Mouse (Mus musculus) MEL (cell line): ENCODE data around the gene Zdhhc21. TPM values are rescaled to one million over a fixed set of nuclear protein-coding genes. Genes with fewer than 3 reads are reported as not detected.

Experiments
- DNase-seq: peaks from one replicate; pipeline ENCODE4 v3.0.0; 2011; ENCODE audit warnings: low read depth, low spot score
- H3K27ac ChIP-seq: 2 replicates; pipeline ENCODE4 v1.5.1; 2012; ENCODE audit warnings: low read depth, mild to moderate bottlenecking, control low read depth, low read length, moderate library complexity; ENCODE audit not compliant: control insufficient read depth
- H3K27me3 ChIP-seq, 2 experiments: fragments of 150-350 bp in 1 of 2; sonication (generic) in 1 of 2; 2 replicates each; pipeline ENCODE4 v1.6.1; 2012; ENCODE audit warnings: low read length in 2 of 2, mild to moderate bottlenecking in 2 of 2, improper control_type of control experiment in 1 of 2, moderate library complexity in 1 of 2; ENCODE audit not compliant: insufficient read depth in 2 of 2, control insufficient read depth in 1 of 2
- H3K36me3 ChIP-seq, 2 experiments: 2 replicates each; pipeline ENCODE4 v1.6.1; 2012 to 2014; ENCODE audit warnings: low read length in 2 of 2, improper control_type of control experiment in 1 of 2, inconsistent platforms in 1 of 2, mild to moderate bottlenecking in 1 of 2; ENCODE audit not compliant: insufficient read depth in 2 of 2, control insufficient read depth in 1 of 2
- H3K4me1 ChIP-seq, 2 experiments: fragments of 150-350 bp in 1 of 2; sonication (generic) in 1 of 2; 2 replicates each; pipeline ENCODE4 v1.6.1; 2012; ENCODE audit warnings: low read length in 2 of 2, improper control_type of control experiment in 1 of 2, mild to moderate bottlenecking in 1 of 2; ENCODE audit not compliant: insufficient read depth in 2 of 2, control insufficient read depth in 1 of 2
- H3K4me3 ChIP-seq, 2 experiments: fragments of 150-350 bp in 1 of 2; sonication (generic) in 1 of 2; 2 replicates each; pipeline ENCODE4 v1.5.1; 2012; ENCODE audit warnings: low read depth in 2 of 2, low read length in 2 of 2, mild to moderate bottlenecking in 2 of 2, moderate library complexity in 2 of 2, control low read depth in 1 of 2, improper control_type of control experiment in 1 of 2; ENCODE audit not compliant: control insufficient read depth in 1 of 2, insufficient read depth in 1 of 2
- H3K79me2 ChIP-seq: 2 replicates; pipeline ENCODE4 v1.6.1; 2012; ENCODE audit warnings: mild to moderate bottlenecking, low read length, moderate library complexity; ENCODE audit not compliant: control insufficient read depth, poor library complexity, insufficient read depth
- H3K9ac ChIP-seq: 2 replicates; pipeline ENCODE4 v1.6.1; 2012; ENCODE audit warnings: low read depth, mild to moderate bottlenecking, control low read depth, low read length, moderate library complexity; ENCODE audit not compliant: control insufficient read depth, poor library complexity, severe bottlenecking
- H3K9me3 ChIP-seq: fragments of 150-350 bp; sonication (generic); replicated peaks from 2 replicates; pipeline ENCODE4 v1.6.1; 2012; ENCODE audit warnings: mild to moderate bottlenecking, low read length, improper control_type of control experiment, moderate library complexity; ENCODE audit not compliant: insufficient read depth
- BHLHE40 ChIP-seq: IDR thresholded peaks from 2 replicates; pipeline ENCODE4 v1.6.1; 2012; ENCODE audit warnings: low read depth, mild to moderate bottlenecking, inconsistent platforms, low read length, improper control_type of control experiment, borderline replicate concordance
- CHD2 ChIP-seq: IDR thresholded peaks from 2 replicates; pipeline ENCODE4 v1.6.1; 2011; ENCODE audit warnings: low read length, improper control_type of control experiment
- E2F4 ChIP-seq: IDR thresholded peaks from 2 replicates; pipeline ENCODE4 v1.6.1; 2011; ENCODE audit warnings: low read depth, low read length, improper control_type of control experiment, borderline replicate concordance
- EP300 ChIP-seq, 2 experiments: IDR thresholded peaks; 2 replicates each; pipeline ENCODE4 v1.6.1; 2011; ENCODE audit warnings: improper control_type of control experiment in 2 of 2, low read length in 2 of 2, low read depth in 1 of 2, mild to moderate bottlenecking in 1 of 2
- ETS1 ChIP-seq: IDR thresholded peaks from 2 replicates; pipeline ENCODE4 v1.6.1; 2012; ENCODE audit warnings: low read depth, mild to moderate bottlenecking, inconsistent platforms, low read length, improper control_type of control experiment, moderate library complexity
- GABPA ChIP-seq: IDR thresholded peaks from 2 replicates; pipeline ENCODE4 v1.6.1; 2012; ENCODE audit warnings: low read depth, mild to moderate bottlenecking, inconsistent platforms, low read length, improper control_type of control experiment, moderate library complexity
- GATA1 ChIP-seq: IDR thresholded peaks from 2 replicates; pipeline ENCODE4 v1.6.1; 2011; ENCODE audit warnings: low read depth, low read length, improper control_type of control experiment
- HCFC1 ChIP-seq: IDR thresholded peaks from 2 replicates; pipeline ENCODE4 v1.6.1; 2012; ENCODE audit warnings: low read depth, mild to moderate bottlenecking, inconsistent platforms, low read length, improper control_type of control experiment, moderate library complexity
- KAT2A ChIP-seq: conservative IDR thresholded peaks from 2 replicates; pipeline ENCODE4 v1.6.1; 2012; ENCODE audit warnings: low read depth, low read length, improper control_type of control experiment, inconsistent platforms
- MAX ChIP-seq: IDR thresholded peaks from 2 replicates; pipeline ENCODE4 v1.6.1; 2011; ENCODE audit warnings: low read length, improper control_type of control experiment
- MYB ChIP-seq: IDR thresholded peaks from 2 replicates; pipeline ENCODE4 v1.6.1; 2011; ENCODE audit warnings: mild to moderate bottlenecking, low read depth, low read length, improper control_type of control experiment
- MYC ChIP-seq: IDR thresholded peaks from 2 replicates; pipeline ENCODE4 v1.6.1; 2011; ENCODE audit warnings: low read depth, mild to moderate bottlenecking, low read length, improper control_type of control experiment, moderate library complexity
- NELFE ChIP-seq: IDR thresholded peaks from 2 replicates; pipeline ENCODE4 v1.6.1; 2011; ENCODE audit warnings: low read depth, low read length, improper control_type of control experiment
- NRF1 ChIP-seq: IDR thresholded peaks from 2 replicates; pipeline ENCODE4 v1.6.1; 2014; ENCODE audit warnings: low read depth, mild to moderate bottlenecking, inconsistent platforms, low read length, improper control_type of control experiment, moderate library complexity; ENCODE audit not compliant: poor library complexity, insufficient read depth, severe bottlenecking
- POLR2AphosphoS2 ChIP-seq: IDR thresholded peaks from 2 replicates; pipeline ENCODE4 v1.6.1; 2011; ENCODE audit warnings: low read length, improper control_type of control experiment
- RCOR1 ChIP-seq: IDR thresholded peaks from 2 replicates; pipeline ENCODE4 v1.6.1; 2012; ENCODE audit warnings: low read depth, mild to moderate bottlenecking, inconsistent platforms, low read length, improper control_type of control experiment
- SIN3A ChIP-seq: IDR thresholded peaks from 2 replicates; pipeline ENCODE4 v1.6.1; 2012; ENCODE audit warnings: low read length, improper control_type of control experiment, inconsistent platforms
- SMC3 ChIP-seq: IDR thresholded peaks from 2 replicates; pipeline ENCODE4 v1.6.1; 2011; ENCODE audit warnings: low read depth, low read length, improper control_type of control experiment
- TAL1 ChIP-seq: IDR thresholded peaks from 2 replicates; pipeline ENCODE4 v1.6.1; 2012; ENCODE audit warnings: mild to moderate bottlenecking, inconsistent platforms, low read length, moderate library complexity, mixed read lengths
- TBP ChIP-seq: IDR thresholded peaks from 2 replicates; pipeline ENCODE4 v1.8.0; 2011; ENCODE audit warnings: low read depth, low read length, improper control_type of control experiment
- TCF12 ChIP-seq: IDR thresholded peaks from 2 replicates; pipeline ENCODE4 v1.6.1; 2014; ENCODE audit warnings: low read depth, mild to moderate bottlenecking, inconsistent platforms, low read length, improper control_type of control experiment, moderate library complexity
- USF1 ChIP-seq: IDR thresholded peaks from 2 replicates; pipeline ENCODE4 v1.6.1; 2014; ENCODE audit warnings: low read depth, mild to moderate bottlenecking, inconsistent platforms, low read length, improper control_type of control experiment, moderate library complexity
- USF2 ChIP-seq, 2 experiments: IDR thresholded peaks; 2 replicates each; pipeline ENCODE4 v1.6.1; 2011 to 2012; ENCODE audit warnings: improper control_type of control experiment in 2 of 2, low read length in 2 of 2, borderline replicate concordance in 1 of 2, inconsistent platforms in 1 of 2, low read depth in 1 of 2, mild to moderate bottlenecking in 1 of 2; ENCODE audit not compliant: insufficient read depth in 1 of 2
- ZC3H11A ChIP-seq: IDR thresholded peaks from 2 replicates; pipeline ENCODE4 v1.6.1; 2012; ENCODE audit warnings: low read depth, mild to moderate bottlenecking, inconsistent platforms, low read length, improper control_type of control experiment
- ZKSCAN1 ChIP-seq: IDR thresholded peaks from 2 replicates; pipeline ENCODE4 v1.6.1; 2012; ENCODE audit warnings: low read depth, mild to moderate bottlenecking, inconsistent platforms, low read length, improper control_type of control experiment, moderate library complexity
- ZMIZ1 ChIP-seq: IDR thresholded peaks from 2 replicates; pipeline ENCODE4 v1.6.1; 2012; ENCODE audit warnings: low read depth, mild to moderate bottlenecking, inconsistent platforms, low read length, improper control_type of control experiment, moderate library complexity
- ZNF384 ChIP-seq: IDR thresholded peaks from 2 replicates; pipeline ENCODE4 v1.6.1; 2012; ENCODE audit warnings: low read depth, mild to moderate bottlenecking, inconsistent platforms, low read length, improper control_type of control experiment
- polyA plus RNA-seq, 2 experiments: library from polyadenylated mRNA; stranded (reverse) in 1 of 2; unstranded in 1 of 2; fragments of >175 nt in 1 of 2; fragments of >200 nt in 1 of 2; gene quantifications; 2 replicates each; pipeline versions ENCODE4 v1.2.1 to v1.2.4; 2012; ENCODE audit warnings: low replicate concordance in 2 of 2, low read depth in 1 of 2; ENCODE audit not compliant: insufficient read length in 2 of 2, insufficient read depth in 1 of 2, missing spikeins in 1 of 2
- total RNA-seq: library from RNA; depleted of rRNA; stranded (reverse); fragments of 300-350 nt; gene quantifications from 2 replicates; pipeline ENCODE4 v1.2.3, GENCODE M21; 2012

Zdhhc21 gene
- total and polyA plus RNA-seq, 3 experiments, result 6.5 to 7.8 TPM; not detected in 1

DNA sequence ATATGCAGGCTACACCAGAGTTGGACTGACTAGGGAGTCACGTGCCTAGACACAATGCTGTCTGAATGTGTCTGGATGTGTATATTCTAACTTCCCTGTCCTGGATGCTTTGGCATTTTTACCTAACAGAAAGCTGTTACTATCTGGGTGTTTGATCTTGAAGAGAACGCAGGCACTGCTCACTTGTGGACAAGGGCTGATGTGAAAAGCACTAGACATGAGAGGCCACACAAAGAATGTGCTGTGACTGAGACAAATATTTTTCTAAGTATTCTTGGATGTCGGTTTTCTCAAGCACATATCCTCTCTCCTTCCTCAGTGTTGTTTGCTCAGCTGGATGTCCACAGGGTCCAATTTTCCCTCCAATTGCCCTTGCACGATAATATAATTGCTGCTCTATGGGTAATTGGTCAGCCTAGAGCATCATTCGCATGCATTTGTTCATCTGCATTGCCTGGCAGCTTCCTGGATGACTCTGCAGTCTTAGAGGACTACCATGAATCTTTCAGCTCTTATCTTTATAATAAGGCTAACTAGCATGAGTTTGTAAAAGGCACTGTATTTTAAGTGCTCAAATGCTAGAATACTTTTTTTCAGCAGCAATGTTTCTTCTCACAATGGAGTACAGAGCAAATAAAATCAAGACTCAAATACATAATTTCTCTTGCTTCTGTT is 66.7 kb downstream of the Zdhhc21 start:
- DNase-seq, result peak; percentile 59
- no peaks in the 10 kb centered on the region for H3K9me3 ChIP-seq
- no peak overlapping the region for H3K4me3 ChIP-seq
- no peaks in the 10 kb centered on the region for H3K27me3 ChIP-seq
- TF ChIP-seq TAL1, result no peak
- no peak for TF ChIP-seq RCOR1
- 0 out of 2 replicates have a peak, but pooled peaks have one; percentile 10 for TF ChIP-seq ZNF384
- peak; percentile 48; the same call in 1 of the 2 replicates for TF ChIP-seq GATA1
- TF ChIP-seq HCFC1, result no peak
- TF ChIP-seq USF1, result peak; percentile 25; the same call in 1 of the 2 replicates
- TF ChIP-seq NELFE, result no peak
- TF ChIP-seq BHLHE40, result no peak
- TF ChIP-seq E2F4, result no peak
- TF ChIP-seq NRF1, result no peak
- 0 out of 4 replicates have a peak, but pooled peaks of 1 of the 2 experiments have one; percentile 43 for TF ChIP-seq EP300 (IDR thresholded peaks at IDR 0.05; ENCODE audit: low read depth in 1 of 2, low read length in 2 of 2)
- TF ChIP-seq MAX, result no peak
- TF ChIP-seq ZC3H11A, result no peak
- no peak for TF ChIP-seq ZMIZ1
- TF ChIP-seq TCF12, result no peak
- TF ChIP-seq POLR2AphosphoS2, result no peak
- TF ChIP-seq ETS1, result 0 out of 2 replicates have a peak, but pooled peaks have one; percentile 7
- no peak for TF ChIP-seq SIN3A
- no peak overlapping the region for H3K9ac ChIP-seq
- peaks cover 0 to 7% of the 10 kb centered on the region in 2 experiments; a peak in 2 of 4 replicates for H3K4me1 ChIP-seq
- peaks cover 0 to 10% of the 10 kb centered on the region in 2 experiments; a peak in 1 of 4 replicates for H3K36me3 ChIP-seq
- H3K27ac ChIP-seq, result peak overlapping the region; percentile 19; the same call in 1 of the 2 replicates
- no peaks in the 10 kb centered on the region for H3K79me2 ChIP-seq

DNA sequence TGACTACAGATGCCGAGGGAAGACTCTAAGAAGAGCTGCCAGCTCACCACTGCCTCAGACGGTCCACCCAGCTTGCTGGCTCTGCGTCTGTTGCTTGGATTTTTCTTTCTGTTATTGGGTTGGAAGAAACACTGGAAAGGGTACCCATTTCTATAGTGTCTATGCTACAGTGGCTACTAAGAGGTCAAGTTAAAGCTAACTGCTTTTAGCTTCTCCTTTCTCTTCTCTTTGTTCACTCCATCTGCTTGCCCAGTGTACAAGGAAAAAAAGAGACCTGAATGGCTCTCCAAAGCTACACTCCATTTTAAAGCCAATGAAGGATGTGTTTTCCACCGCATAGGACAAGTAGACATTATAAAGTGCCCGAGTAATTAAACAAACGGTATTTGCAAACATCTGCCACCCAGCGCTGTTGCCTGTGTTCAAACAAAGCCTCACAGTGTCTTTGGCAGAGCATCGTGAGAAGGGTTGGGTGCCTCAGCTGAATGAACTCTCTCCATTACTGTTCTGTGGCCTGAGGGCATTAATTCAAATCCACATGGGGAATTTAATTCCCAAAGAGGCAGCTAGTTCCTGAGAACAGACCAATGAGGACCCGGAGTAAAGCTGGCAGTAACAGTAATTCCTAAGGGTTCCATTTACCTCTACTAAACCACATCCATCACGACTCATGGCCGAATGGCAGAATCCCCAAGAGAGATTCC is 94.1 kb downstream of the Zdhhc21 start:
- H3K36me3 ChIP-seq, result no peaks in the 10 kb centered on the region
- no peak for DNase-seq
- H3K27ac ChIP-seq, result no peak overlapping the region
- no peaks in the 10 kb centered on the region for H3K4me1 ChIP-seq
- H3K9me3 ChIP-seq, result no peaks in the 10 kb centered on the region
- no peak overlapping the region for H3K9ac ChIP-seq
- TF ChIP-seq TAL1, result no peak
- TF ChIP-seq ZC3H11A, result no peak
- TF ChIP-seq NELFE, result no peak
- no peak for TF ChIP-seq ZKSCAN1
- TF ChIP-seq E2F4, result no peak
- TF ChIP-seq CHD2, result no peak
- no peak for TF ChIP-seq KAT2A
- no peak for TF ChIP-seq MYC
- no peak for TF ChIP-seq BHLHE40
- no peak for TF ChIP-seq SMC3
- TF ChIP-seq EP300 (IDR thresholded peaks at IDR 0.05; ENCODE audit: low read depth in 1 of 2, low read length in 2 of 2), result no peak
- TF ChIP-seq TBP, result no peak
- no peak for TF ChIP-seq SIN3A
- TF ChIP-seq MYB, result no peak
- TF ChIP-seq GABPA, result no peak
- TF ChIP-seq USF2 (IDR thresholded peaks at IDR 0.05; ENCODE audit: borderline replicate concordance in 1 of 2, insufficient read depth in 1 of 2, low read depth in 1 of 2, low read length in 2 of 2), result no peak
- TF ChIP-seq ZNF384, result no peak
- TF ChIP-seq RCOR1, result no peak
- TF ChIP-seq ETS1, result no peak
- no peak for TF ChIP-seq POLR2AphosphoS2
- TF ChIP-seq, all 39 proteins: peak for 0
- H3K79me2 ChIP-seq, result no peaks in the 10 kb centered on the region
- H3K4me3 ChIP-seq, result no peak overlapping the region
- no peaks in the 10 kb centered on the region for H3K27me3 ChIP-seq
